Mouse (Mus musculus) embryo, embryonic 10.5 days (tissue): ENCODE results near the gene Hexb.

Source experiments
- DNase-seq: peaks from one replicate; pipeline ENCODE4 v3.0.0-alpha.2; 2015; ENCODE audit warnings: low spot score

Hexb gene

DNA sequence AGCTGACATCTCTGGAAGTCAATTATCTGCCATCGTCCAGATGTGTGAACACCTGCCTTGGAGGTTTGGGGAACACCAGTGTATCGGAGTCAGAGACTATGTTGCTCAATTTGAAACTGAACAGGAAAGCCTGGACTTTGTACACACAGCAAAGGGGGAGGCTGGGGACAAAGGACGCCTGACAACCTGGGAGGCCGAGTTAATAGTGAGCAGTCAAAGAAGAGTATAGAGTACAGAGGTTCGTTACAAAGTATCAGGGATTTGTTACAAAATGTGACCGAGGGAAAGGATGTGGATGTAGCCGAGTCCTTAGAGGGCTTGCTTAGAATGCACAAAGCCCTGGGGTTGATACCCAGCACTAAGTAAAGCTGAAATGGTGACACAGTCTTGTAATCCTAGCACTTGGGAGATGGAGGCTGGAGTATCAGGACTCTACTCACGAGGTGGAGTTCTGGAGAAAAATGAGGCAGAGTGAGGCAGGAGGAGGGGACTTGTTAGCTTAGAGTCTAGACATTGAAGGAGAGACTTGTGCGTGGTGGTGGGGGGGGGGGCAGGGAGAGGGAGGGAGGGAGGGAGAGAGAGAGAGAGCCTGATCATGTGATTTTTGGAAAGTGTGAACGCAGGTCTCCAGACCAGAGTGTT lies 26.3 kb upstream of the Hexb start:
- no peak for DNase-seq

DNA sequence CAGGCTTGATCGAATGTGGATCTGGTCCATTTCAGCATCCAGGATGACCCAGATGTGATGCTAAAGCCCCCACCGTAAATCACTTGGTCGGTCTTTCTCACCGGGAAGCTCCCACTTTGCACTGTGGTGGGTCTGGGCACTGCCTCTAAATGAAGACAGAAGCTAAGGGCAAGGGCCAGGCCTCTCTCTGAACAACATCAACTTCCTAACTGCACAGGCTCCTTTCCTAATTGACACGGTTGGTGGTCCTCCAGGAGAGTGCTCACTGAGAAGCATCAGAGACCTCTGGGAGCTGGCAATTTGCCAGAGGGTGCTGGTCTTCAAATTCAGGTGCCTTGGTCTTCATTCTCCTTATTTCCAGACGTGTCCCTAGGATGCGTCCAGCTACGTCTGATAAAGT lies 25.7 kb upstream of the Hexb start:
- no peak for DNase-seq

DNA sequence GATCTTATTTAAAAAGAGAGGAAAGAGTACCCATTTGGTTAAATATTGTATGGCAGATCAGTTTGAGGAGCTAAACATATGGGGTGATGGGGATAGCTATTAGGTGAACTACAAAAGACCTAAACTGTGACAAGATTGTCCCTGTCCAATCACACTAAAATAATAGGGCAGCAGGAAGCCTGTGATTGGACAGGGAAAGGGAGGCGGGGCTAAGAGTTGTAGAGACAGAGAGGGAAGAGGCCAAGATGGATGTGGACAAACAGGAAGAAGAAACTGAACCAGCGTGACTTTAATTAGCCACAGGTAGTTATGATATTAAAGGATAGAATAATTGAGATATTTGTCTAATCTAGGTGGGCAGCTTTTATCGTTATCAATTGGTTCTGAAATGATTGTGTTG lies 21.9 kb upstream of the Hexb start:
- DNase-seq = no peak

DNA sequence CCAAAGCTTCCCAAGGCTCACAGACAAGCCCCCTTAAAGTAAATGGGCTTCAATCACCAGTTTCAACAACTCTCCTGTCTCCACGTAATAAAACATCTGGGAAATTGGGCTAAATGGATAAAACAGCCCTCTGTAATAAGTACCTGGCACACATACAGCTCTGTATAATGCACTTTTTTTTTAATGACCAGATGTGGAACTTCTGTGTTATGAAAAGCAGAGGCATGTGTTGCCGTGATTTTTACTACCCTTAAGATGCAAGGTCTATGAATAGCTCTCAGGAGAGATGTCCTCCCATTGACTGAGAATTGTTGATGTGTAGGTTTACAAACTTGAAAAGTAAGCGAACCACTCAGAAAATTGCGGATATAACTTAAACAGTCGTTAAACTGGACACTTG lies 18.0 kb upstream of the Hexb start:
- DNase-seq = no peak

DNA sequence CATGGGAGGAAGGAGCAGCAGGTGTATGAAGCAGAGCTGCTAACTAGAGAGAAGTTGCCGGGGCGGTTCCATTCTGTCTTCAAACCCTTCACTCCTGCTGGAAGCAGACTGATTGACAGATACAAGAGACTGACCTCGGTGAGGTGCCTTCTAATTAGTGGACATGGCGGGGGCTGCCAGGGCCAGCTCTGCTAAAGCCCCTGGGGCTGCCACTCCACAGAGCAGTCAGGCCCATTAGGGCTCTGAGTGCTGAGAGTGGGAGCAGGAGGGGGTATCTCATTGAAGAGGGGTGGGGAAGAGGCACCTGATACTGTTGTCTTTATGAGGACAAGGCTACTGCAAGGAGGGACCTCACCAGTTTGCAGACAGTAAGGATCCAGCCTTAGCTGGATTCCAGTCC lies 17.4 kb upstream of the Hexb start:
- no peak for DNase-seq

DNA sequence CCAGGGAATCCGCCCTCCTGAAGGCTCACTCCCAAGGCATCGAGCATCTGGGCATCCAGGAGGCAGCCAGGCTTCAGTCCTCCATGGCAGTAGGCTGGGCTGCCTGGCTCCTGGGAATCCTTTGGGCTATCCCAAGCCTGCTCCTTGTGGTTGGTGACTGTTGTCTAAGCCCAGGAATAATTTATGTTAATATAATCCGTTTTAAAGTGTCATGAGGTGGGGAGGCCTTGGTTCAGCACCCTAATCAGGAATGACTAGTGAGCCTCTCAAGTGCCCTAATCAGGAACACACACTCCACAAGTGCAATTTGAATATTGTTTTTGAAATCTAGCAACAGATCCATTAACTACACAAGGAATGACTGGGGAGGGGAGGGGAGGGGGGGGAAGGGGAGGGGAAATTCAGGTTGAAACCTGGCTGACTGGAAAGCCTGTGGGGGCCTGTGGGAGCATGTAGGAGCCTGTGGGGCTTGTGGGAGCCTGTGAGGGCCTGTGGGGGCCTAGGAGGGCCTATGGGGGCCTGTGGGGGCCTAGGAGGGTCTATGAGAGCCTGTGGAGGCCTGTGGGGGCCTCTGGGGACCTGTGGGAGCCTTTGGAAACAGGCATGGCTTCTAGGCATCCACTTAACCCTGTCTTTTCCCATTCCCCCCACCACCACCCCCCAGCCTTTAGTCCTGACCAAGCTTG lies 16.6 kb upstream of the Hexb start:
- no peak for DNase-seq

DNA sequence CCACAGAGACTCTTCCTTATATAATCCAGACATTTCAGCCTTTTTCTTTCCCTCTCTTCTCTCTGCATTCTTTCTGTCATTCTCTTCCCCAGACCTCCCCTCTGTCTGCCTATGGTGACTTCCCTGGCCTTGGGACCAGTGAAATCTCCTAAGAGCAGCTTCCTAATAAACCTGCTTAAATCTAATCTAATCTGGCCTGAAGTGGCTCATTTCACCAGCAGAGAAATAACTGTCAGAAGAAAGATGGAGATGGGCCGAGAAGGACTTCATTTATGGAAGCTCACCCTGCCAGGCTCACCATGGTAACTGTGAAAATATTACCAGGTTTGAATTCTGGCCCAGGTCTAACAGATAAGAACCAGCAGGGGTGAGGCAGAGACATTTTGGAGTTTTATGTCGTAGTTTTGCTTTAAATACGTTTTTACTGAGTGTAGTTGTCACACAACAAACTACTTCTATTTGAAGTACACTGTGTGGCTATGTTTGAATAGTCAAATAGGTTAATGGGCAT lies 10.4 kb upstream of the Hexb start:
- no peak for DNase-seq

DNA sequence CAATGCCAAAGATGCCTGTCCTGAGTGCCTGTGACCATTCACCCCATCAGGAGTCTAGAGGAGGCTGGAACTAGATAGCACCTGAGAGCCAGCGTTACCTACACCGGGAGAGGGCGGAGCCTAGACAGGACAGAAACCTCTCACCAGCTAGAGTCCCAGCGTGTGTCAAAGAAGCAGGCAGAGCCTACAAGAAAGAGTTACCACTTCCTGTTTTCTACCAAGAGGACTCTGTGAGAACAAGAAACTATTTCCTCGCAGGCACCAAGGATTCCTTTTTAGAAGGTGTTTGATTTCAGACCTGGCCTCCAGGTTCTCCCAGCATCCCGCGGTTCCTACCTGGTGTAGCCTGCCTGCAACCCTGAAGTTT lies 9.9 kb upstream of the Hexb start:
- DNase-seq = no peak

DNA sequence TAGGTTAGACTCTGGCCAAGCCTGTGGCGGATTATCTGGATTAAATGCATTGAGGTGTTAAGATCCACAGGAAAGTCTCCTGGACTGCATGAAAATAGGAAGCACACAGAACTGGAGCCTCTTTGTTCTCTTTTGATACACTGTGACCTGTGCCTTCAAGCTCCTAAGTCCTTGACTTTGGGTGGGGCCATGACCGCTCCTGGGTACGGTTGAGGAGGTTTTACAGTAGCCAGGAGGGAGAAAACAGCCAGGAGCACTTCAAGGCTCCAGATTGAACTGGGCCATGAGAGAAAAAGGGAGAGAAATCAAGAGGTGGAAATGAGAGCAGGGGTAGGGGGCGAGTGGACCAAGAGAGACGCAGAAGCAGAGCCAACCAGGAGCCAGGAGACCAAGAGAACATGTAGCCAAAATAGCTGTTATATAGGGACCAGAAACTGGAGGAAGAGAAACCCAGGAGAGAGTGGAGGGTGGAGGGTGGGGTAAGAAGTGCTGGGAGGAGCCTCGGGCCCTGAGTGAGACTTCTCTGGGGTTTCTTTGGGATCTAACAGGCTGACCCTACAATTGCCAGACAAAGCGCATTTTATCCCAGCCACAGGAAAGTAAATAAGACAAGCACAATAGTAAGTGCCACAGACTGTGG lies 9.4 kb upstream of the Hexb start:
- no peak for DNase-seq

DNA sequence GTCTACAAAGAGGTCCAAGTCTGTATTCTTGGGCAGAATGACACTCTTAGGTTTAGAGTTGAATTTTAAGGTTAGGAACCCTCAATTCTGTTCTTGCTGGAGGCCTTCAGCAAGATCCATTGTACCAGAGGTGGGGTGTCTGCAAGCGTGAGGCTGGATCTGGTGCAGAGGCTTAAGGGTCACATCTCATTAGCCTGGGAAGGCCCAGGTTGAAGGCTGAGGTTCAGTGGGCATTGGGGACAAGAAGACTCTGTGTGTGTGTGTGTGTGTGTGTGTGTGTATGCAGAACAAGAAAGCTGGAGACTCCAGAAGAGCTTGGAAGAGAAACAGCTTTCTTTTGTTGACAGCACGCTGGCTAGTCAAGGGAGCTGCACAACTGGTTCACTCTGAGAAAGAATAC lies 7.9 kb upstream of the Hexb start:
- DNase-seq = no peak

DNA sequence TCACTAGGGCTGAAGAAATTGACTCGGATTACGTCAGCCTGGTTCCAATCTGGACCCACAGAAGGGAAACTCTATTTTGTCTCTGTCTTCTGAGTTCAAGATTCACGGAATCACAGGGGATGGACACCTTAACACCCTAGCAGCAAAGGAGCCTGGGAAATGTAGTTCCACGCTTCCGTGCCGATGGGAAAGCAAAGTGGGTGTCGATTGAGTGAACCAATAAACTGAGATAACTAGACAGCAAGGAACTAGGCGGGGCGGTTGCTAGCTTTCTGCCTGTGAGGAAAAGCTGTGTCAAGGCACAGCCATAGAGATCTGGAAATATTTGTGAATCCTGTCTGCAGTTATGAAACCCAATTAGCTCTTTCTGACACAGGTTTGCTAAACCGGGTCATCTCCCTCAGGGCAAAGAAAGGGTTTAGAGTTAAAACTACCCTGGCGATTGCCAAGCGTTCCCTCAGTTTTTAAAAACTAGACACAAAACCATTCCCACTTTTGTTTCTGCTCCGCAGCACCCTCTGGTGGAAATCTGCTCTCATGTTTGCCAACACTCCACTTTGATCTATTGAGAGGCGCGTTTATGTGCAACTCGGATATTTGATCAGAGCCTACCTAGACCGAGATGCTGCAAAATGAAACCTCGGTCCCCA lies 7.0 kb upstream of the Hexb start:
- peak; percentile 91 for DNase-seq

DNA sequence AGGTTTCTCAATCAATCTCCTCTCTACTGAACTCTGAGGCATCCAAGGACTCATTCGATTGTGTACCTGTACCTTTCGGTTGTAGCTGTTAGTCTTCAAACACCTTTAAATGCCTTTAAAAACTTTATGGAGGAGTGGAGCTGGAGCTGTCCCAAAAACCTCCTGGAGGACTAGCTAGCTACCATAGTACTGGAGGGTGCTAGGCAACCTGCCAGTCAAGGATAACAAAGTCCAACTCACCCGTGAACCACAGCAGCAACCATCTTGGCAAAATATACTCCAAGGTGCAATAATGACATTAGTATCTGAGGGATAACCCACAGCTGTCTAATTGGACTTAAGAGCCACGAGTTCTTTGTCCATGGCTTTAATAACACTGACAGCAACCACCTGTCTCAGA lies 3.7 kb upstream of the Hexb start:
- DNase-seq = no peak

DNA sequence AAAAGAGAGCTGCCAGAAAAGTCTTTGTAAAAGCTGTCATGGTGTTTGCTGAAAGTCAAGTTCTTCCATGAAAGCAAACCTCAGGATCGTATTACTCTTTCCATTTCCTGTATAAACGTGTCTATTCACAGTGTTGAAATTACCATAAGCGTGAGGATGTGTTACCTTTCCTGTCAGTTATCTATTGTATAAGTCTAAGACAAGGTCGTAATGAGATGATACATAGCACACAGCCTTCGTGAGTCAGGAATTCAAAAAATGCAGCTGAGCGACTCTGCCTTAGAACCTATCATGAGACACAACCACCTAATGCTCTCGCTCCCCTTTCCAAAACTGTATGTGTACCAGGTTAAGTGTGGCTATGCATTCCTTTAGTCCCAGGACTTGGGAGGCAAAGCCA lies 2.9 kb upstream of the Hexb start:
- DNase-seq = no peak

DNA sequence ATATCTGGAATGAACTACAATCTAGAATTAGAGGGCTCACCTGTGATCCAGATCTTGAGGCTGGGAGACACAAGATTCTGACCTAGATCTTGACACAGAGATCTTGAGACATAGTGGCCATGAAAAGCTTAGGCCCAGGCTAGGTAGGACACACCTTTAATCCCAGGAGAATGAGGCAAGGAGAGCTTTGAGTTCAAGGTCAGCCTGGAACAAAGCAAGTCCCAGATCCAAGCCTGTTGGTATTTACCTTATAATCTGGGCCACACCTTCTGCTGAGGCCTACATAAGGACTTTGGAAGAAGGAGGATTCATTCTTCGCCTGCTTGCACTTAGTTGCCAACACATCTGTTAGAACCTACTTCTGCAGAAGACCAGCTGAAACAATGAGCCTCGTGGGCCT lies 966 bp upstream of the Hexb start:
- DNase-seq = no peak

DNA sequence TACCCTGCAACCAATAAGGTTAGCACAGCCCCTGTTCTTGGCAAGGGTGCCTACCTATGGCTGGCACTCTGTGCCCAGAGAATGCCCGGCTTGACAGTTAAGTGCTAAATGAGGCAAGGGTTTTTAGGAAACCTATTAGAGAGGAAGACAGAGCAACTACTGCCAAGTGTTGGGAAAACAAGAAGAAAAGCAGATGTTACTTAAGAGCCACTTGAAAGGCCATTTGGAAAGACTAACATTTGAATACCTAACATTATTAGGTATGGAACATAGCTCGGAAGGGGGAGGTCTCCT lies 1.3 kb downstream of the Hexb start:
- DNase-seq = no peak

DNA sequence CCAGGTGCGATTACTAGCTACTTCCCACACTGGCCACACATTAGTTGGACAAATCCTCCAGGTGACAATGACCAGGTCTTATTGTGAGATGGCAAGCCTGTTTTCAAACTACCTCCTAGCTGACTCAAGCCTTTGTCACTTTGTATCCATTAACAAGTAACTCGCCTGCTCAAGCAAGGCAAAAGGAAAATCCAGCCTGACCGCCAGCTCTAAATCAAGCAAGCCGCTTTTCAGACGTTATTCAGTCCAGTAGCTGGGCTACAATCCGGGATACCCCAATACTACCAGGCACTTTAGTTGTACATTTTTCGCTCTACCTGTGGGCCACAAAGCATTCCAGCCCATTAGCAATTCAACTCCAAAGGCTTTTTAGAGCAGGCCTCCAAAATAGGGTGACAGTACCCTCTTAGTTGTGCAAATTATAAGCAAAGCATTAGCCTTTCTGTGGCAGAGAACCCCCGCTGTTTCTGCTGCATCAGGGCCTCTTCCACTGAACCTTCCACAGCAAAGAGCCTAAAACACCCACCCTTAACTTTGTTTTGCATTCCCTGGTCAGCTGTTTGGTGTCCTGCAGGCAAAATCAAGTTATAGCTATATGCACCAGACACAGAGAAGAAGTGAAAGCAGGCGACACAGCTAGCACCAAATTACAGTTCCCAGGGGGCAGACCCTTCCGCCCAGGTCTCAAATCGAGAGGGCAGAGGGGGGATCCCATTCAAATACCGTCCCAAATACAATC lies 1.8 kb downstream of the Hexb start:
- DNase-seq = no peak

DNA sequence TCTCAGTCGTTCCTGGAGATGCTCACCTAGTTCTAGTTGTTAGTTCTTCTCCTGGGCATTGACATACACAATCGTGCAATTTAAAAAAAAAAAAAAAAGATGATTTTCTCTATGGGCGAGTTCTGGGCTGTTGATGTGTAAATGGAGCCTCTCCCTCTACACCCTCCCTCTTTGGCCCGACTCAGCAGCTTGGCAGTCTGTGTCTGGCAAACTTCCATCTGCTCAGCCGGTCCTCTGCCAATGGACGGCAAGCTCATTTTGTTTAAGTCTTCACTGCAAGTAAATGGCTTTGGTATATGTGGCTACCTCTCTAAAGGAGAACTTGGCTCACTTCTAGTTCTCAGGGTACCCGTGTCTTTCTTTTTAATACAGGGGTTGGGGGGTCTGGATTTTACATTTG lies 4.7 kb downstream of the Hexb start:
- DNase-seq = no peak

DNA sequence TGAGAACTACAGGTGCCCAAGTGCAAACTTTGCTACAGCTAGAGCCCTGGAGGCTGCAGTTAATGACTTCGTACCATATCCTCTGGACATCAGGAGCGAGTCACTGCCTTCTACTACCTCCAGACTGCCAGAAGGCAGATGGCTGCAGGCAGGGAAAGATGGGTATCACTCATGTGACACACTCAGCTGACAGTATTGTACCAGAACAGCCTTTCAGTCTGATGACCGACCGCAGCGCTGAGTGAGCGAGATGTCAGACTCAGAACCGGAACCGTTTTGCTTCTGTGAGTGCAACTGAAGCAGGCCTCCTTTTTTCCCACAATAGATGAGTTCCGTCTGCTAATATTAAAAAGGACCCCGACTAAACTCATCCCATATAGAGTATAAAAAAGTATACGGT lies 5.5 kb downstream of the Hexb start:
- DNase-seq = no peak

DNA sequence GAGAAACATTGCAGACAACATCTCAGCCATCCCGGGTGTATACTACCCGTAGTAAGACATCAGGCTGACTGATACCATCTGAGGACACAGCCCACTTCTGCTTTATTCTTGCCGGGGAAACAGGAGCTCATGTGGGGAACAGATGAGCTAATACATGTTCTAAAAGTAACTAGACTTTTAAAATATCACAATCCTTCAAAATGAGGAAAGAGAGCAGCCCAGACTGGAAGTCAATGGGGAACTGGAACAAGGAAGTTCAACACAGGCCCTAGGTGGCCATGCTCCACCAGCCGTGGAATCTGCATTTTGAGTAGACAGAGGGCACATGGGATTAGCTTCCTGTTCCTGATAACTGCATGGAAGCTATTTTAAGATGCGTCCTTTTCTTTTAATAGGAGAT lies 10.5 kb downstream of the Hexb start:
- no peak for DNase-seq

DNA sequence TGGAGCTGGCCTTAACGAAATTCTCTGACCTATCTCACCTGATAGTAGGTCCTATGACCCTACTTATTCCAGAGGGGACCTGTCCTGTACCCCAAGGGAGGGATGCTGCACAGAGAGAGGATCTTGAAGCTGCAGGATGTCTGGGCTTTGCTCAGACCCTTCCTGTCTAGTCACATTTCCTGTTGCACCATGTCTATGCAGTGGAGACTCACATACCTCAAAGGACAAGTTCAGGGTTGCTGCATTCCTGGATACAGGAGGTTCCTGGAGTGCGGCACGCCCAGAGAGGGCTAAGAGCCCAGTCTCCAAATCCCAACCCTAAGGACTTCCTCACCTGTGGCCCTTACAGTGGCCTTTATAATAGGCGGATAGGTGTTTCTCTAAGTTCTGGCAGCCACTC lies 11.8 kb downstream of the Hexb start:
- no peak for DNase-seq

DNA sequence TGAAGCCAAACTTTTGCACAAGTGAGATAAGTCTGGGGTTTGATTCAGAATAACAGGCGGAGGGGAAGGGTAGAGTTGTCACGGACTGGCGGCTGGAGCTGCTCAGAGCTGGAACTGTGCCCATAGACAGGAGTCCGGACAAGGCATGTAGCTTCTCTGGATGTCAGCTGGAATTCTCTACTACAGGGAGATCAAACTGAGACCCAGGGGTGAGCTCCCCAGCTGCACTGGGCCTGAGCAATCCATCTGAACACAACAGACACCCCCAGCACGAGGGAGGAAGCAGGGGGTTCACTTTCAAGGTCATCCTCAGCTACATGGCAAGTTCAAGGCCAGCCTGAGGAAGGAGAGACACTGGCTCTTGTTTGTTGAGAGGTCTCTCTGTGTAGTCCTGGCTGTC lies 13.5 kb downstream of the Hexb start:
- DNase-seq = no peak

DNA sequence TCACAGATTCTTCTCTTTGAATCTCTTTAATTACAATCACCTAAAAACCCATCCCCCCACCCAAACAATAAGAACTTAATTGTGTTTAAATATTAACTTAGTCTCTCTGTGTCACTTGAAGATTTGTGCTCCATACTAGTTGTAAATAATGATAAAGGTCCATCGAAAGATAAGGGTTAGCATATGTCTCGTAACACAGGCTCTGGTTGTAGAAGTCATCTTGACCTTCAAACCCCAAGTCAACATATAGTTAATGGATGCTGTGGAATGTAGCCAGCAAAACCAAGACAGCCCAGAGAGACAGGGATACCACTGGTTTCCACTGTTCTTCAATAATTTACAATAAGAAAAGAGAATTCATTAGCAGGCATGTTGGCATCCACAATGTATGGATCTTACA lies 14.0 kb downstream of the Hexb start:
- DNase-seq = no peak

DNA sequence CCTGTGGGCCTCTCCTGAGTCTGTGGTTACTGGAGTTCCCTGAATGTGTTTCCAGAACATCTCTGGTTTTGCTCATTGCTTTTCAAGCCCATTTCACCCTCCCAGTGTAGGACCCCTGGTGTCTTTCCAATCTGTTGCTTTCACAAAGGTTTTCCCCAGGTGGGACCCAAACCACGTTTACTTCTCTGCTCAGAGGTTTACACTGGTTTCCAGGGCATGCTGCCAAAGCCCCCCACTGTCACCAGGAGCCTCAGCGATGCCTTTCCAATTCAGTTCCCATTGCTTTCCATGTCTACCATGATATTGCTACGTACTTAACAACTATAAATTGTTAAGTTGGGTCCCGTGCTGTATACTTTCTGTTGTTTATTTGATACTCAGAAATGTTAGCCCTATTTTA lies 15.3 kb downstream of the Hexb start:
- no peak for DNase-seq
